Mouse (Mus musculus): ENCODE measurements around the gene Stpg4. TPM values are rescaled to one million over a fixed set of nuclear protein-coding genes. Genes with fewer than 3 reads are reported as not detected.
A peak's percentile ranks its signal among the peaks of the same experiment; 100 is the strongest.

Gene Stpg4
- not detected for total RNA-seq (2021)
- long read RNA-seq, experiment 1: 0 reads
- long read RNA-seq, experiment 2: 0 reads

DNA sequence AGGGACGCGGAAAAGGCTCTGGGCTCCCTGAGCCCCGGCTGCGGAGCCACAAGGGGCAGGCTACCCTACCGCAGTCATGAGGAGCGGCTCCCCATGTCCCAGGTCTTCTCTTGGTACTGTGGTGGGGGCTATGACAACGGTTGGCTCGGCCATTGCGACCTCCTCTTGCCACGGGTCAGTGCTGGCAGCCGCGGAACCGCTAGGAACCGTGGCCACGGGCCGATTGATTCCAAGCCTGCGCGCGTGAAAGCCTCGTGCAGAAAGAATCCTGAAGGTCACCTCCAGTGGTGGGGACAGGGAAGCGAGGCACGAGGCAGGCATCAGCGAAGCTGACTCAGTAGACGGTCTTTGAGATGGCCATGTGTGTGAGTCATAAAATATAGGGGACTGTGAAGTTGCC lies at the start of gene Stpg4:
Gene Stpg4 (minus strand): TSS at position 231 of the 400 bp plus-strand sequence.
- no peak for DNase-seq (ENCODE audit: low spot score in 2 of 2)

DNA sequence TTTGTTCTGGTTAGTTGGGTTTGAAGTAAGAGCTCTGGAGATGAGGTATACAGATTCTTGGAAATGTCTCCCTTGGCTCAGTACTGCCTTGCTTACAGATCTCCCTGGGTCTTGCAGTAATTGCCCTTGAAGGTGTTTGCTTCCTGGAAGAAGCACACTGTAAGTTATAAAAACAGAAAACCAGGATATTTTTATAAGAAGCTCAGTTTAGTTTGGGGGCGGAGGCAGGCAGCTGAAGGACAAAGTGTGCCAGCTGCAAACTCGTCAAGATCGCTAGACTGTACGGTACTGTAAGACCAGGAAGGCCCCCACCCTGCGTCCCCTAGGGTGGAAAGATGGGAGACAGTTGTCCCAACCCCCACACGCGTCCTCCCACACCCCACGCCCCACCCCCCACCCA lies 47.8 kb upstream of the Stpg4 start:
- no peak for DNase-seq (ENCODE audit: low spot score in 2 of 2)

DNA sequence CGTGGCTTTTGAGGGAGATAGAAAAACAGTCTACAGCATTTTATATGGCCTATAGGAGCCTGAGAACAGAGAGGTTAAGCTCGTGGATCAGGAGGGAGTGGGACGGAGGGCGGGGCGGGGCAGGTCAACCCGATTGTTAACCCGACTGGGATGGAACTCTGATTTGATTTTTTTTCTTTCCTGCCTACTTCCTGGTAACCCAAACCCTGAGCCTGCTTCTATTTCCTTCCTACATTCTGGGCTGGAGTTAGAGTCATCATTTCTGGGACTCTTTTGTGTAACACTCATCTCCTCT lies 46.9 kb upstream of the Stpg4 start:
- no peak for DNase-seq (ENCODE audit: low spot score in 2 of 2)

DNA sequence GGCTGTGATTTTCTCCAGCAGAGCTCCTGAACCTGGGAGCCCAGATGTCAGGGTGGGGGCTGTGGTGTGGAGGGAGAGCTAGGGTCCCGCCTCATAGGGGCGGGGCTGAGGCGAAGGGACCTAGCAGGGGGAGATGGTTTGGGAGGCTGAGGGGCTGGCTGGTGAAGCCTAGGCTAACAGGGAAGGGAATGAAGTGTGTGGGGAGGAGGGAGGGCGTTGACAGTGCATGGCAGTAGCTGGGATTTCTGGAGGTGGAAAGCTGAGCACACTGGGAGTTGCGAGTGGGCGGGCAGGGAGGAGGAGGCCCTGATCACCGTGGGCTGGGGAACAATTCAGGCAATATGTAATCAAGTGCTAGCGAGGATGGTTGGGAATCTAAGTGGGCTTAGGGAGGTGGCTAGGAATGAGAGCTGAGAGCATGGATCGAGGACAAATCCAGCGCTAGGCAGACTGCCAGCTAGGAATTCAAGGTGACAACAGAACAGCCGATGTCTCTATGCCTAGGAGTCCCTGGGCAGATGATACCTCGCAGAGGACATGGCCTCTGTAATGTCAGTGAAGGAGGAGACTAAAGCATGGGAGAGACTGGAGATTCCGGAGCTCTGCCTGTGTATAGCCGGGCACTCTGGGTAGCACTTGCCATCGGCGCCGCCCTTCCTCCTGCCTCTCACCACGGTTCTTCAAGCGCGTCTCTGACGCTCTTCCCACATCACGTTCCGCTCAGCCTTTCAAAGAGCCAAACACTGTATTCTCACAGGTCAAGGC lies 46.4 kb upstream of the Stpg4 start:
- DNase-seq (ENCODE audit: low spot score in 2 of 2): peak; percentile 35 to 40

DNA sequence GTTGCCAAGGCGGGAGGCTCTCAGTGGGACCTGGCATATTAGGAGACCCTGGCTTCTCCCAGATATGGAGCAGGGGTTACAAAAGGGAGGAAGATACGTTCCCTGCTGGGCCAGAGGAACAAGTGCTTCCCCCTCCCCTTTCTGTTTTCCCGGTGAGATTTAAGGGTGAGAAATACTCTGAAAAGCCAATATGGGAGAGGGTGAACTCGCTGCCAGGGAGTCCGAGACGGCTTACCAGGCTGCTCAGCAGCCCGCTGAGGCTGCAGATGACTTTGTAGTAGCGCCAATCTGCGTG lies 45.8 kb upstream of the Stpg4 start:
- DNase-seq (ENCODE audit: low spot score in 2 of 2): no peak

DNA sequence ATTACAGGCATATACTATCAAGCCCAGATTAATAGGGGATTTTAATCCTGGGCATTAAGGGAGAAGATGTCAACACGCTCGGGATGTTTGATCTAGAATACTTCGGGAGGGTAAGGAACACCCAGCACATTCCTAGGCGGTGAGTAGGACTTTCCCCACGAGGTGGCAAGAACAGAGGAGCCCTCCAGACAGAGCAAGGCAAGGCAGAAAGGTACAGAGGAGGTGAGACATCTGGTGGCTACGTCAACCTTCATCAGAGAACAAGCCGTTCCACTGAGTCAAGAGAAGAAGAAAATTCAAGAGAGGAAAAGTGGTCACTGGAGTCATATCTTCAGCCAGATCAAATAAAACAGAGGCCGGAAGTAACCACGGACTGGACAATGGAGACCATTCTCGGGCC lies 45.3 kb upstream of the Stpg4 start:
- no peak for DNase-seq (ENCODE audit: low spot score in 2 of 2)

DNA sequence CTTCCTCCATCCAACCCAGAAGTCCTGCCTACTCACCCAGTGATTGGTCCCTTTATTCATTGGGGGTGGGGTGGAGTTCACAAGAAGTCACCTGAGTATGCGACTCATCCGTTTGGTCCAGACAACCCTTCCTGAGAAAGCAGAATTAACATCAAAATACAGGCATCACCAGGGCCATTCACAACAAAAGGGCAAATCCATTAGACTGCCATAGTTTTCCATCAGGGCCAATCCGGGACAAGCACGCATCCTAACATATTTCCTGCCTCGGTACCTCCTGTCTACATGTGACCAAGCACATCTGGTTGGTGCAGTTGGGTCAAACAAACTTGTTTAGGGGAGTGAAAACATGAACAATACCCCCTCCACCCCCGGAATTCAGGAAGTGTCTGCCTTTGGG lies 44.1 kb upstream of the Stpg4 start:
- no peak for DNase-seq (ENCODE audit: low spot score in 2 of 2)

DNA sequence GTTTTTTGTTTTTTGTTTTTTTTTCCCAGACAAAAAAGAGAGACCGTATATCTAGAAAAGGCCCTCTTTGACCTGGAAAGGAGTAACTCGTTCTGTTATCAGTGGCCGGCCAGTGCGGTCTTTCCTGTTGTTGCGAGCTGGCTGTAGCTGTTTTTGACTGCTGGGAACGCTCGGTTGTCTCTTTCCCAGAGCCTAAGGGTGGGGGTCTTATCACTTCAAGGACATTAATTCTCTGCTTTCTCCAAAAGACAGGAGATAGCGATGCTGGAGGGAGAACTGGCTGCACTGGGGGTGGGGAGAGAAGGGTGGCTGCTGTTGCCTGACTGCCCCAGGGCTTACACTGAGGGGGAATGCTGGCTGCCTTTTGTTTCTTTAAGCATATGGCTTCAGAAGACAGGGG lies 43.3 kb upstream of the Stpg4 start:
- DNase-seq (ENCODE audit: low spot score in 2 of 2): no peak

DNA sequence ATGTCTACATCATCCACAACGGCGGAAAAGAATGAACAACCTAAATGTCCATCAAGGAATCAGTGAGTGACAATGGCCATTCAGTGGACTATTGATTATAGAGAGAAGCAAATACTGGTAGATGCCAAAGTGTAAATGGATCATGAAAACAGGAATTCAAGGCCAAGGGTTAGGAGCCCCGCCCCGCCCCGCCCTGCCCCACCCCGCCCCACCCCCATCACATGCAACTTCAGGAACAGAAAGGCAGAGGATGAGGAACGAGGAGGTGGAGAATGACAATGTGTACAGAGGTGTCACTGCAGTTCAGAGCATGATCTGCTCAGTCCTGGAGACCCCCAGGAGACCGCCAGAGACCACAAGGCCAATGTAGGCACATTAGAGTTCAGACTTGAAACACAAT lies 42.7 kb upstream of the Stpg4 start:
- no peak for DNase-seq (ENCODE audit: low spot score in 2 of 2)

DNA sequence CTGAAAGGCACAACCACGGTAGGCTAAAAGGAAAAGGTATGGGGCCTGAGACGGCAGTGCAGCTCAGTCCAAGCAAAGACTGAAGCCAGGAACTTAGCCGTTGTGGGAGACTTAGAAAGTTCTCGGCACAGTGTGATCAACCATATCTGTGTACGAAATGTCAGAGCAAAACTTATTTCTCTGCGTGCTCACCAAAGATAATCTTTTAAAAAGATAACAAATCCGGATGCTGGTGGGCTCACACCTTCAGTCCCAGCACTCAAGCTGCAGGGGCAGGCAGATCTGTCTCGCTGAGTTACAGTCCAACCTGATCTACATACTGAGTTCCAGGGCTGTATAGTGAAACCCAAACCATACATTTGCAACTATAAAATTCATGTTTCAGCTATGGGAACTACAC lies 41.9 kb upstream of the Stpg4 start:
- DNase-seq (ENCODE audit: low spot score in 2 of 2): no peak

DNA sequence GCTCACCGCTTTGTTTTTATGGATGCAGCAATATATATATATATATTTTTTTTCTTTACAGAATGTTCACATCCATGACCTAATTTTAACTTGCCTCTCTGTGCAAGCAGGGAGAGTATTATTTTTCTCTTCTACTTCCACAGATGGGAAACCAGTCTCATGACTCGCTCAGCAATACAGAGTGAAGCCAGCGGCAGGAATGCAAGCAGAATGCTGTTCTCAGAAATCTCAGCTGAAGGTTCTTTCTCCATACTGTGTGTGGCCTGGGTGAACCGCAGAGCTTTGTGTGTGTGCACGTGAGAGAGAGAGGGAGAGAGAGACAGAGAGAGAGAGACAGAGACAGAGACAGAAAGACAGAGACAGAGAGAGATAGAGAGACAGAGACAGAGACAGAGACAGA lies 41.1 kb upstream of the Stpg4 start:
- no peak for DNase-seq (ENCODE audit: low spot score in 2 of 2)

DNA sequence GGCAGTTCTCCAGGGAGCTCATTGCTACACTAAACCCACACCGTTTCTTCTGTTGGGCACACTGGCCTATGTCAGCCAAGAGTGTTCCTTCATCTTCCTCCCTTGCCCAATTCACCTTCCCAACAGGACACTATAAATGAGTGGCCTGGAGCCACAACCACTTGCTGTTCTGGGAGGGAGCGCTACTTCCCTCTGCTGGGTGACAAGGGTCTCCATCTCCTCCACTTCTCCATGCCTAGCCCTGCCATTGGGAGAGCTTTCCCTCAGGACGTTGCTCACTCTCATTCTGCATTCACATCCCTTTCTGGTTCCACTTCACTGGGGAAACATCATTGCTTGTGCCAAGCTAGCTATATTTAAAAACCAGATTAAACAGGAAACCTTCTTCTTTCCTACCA lies 34.0 kb upstream of the Stpg4 start:
- no peak for DNase-seq (ENCODE audit: low spot score in 2 of 2)

DNA sequence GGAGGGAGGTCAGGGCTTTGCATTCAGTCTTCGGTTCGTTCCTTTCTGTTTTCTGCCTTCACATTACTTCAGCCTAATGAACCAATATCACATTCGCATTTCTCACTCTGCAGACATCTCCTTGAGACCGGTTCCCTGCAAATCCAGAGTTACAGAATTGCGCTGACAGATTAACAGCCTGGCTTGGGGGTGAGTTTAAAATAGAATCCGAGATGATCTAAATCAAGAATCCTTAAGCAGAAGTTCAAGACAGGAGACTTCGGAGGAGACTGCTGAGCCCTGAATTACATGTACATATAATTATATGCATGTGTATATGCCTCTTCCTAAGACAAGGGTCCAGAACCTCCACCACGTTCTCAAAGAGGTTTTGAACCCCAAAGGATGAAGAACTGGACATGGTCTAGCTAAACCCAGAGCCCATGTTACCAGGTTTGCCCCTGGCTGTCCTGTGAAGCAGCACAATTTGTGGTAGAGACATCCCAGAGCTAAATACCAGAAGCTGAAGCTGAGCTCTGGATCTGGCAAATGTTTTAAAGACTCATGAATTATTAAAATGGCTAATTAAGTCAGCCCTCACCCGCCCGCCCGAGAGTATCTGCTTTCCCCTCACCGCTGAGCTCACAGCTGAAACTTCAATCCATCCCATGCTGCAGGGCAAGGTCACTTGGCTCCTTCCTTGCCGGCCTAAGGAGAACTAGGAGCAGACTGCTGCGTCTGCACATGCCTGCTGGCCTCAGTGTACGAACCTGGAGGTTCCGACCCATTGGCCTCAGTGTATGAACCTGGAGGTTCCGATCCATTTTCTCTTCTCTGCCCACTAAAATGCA lies 33.3 kb upstream of the Stpg4 start:
- DNase-seq (ENCODE audit: low spot score in 2 of 2): no peak

DNA sequence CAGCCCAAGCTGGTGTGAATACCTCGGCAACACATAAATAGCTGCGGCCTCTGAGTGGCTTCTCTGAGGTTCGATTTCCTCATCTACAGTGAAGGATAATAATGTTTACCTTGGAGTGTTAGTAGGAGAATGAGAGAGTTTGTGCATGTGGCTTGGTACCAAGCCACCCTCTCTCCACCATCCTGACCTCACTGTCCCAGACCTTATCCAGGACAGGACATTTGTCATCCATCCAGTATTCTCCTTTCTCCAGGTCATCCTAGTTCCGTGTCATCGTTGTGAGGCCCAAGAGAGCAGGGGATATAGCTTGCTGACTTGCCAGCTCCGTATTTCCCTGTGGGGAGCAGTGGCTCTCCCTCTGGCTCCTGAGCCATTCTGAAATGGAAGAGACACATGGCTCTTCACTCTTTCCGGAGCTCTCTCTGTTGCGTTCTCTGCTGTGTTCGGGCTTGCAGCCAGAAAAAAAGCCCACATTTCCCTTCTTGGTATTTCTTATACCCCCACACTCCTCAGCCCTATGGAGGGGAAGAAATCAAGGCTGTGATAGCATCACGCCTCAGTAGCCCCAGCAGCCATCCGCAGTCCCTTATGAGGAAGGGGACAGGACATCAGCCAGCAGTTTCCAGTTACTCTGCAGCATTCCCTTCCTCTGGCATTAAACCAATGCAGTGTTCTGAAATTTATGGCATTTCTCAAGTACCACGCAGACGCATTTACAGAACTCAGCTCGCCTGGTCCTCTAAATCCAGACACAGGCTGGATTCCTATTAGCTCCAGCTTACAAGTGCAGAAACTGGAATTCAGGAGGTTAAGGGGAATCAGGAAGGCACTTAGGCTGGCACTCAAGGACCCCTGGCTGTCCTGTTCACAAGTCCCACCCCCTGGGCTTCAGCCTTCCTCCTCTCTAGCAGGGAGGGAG lies 32.5 kb upstream of the Stpg4 start:
- no peak for DNase-seq (ENCODE audit: low spot score in 2 of 2)

DNA sequence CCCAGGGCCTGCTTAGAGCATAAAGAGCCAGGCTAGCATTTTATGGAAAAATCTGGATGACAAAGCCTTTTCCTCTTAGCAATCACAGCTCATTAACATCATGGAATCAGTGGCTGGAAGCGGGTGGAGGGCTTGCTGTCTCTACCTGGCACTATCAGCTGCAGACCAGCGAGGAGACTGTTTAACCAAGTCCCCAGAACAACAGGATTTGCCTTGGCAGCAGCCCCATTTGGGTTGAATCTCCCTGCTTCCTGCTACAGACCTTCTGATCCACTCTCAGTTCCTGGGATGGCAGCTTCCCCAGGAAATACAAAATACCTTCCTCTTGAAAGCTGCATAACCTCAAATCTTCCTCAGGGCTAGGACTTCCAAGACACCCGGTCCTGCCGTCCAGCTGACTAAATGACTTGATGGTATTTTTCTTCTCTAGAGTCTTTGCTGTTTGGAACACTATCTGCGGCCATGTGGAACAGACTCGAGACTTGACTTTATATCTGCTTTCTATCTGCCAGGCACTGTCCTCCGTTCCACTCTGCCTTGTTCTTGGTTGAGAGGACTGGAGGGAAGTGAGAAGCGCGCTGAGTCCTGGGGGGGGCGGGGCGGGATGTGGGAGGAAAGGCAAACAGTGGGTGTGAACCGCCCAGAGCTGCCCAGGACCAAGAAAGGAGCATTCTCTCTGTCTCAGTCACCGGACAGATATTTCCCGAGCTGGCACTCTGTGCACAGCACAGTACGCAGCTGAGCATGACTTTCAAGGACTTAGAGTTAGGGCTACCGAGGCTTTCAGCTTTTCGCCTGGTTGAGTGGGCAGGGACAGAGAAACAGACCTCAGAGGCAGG lies 31.6 kb upstream of the Stpg4 start:
- peak; percentile 46 to 62 for DNase-seq (ENCODE audit: low spot score in 2 of 2)

DNA sequence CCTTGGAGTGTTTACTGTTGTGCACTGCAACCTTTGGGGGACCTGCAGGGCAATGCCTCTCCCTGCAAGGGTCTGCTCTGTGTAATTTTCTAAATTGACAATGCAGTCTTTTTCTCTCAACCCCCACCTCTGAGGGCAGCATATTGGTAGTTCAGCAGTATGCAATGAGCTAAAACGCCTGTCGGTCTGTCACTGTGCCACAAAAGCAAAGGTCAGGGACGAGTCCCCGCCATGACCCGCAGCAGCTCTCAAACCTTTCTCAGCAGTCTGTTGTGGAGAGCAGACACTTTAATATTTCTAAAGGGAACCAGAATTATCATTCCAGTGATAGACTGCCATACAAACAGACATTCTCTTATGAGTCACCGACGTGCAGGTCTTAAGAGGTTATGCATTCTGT lies 30.4 kb upstream of the Stpg4 start:
- peak in 1 of 2 experiments; percentile 33 for DNase-seq (ENCODE audit: low spot score in 2 of 2)

DNA sequence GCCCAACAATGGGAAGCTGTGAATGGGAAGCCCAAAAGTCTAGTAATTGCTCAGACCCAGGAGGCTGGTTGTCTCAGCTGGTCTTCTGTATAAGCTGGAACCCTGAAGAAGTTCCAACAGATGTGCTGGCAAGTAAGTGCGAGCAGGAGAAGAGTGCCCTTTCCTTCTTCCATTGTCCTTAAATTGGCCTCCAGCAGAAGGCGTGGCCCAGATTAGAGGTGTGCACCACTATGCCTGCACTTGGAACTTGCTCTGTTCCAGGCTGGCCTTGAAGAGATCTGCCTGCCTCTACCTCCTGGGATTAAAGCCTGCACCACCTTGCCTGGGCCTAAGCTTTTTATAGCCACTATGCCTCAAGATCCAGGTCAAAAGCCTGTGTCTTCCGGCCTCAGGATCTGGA lies 26.6 kb upstream of the Stpg4 start:
- DNase-seq (ENCODE audit: low spot score in 2 of 2): no peak

DNA sequence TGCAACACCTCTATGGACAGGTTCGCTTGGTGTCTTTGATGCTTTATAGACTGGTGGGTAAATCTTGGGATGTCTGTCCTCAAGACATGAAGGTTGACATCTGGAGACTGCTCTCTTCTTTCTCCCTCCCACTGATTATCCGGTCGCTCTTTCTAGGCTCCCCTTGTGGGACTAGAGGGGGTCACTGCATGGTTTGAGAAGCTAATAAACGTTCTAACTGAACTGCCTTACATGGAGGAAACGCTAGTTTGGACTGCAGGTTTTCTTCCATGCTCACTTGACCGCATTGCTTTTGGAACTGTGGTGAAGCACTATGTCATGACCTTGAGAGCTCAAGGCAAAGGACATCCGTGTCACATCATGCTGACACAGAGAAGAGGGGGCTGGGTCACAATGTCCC lies 25.8 kb upstream of the Stpg4 start:
- DNase-seq (ENCODE audit: low spot score in 2 of 2): no peak

DNA sequence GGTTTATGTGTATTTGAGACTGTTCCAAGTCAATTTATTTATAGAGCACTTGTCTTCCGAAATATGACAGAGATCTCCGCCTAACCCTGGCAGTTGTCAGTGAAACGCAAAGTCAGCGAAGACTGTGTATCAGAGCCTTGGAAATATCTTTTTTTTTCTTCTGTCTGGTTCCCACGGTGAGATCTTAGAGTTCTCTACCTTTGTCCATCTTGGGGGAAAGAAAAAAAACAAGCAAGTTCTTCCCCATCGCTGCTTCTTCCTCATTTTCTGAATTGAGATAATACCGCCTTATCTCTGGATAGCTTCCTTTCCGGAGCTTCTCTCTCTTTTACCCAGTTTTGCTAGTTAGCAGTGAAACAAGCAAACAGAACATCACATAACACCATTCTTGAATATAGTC lies 21.3 kb upstream of the Stpg4 start:
- DNase-seq (ENCODE audit: low spot score in 2 of 2): no peak

DNA sequence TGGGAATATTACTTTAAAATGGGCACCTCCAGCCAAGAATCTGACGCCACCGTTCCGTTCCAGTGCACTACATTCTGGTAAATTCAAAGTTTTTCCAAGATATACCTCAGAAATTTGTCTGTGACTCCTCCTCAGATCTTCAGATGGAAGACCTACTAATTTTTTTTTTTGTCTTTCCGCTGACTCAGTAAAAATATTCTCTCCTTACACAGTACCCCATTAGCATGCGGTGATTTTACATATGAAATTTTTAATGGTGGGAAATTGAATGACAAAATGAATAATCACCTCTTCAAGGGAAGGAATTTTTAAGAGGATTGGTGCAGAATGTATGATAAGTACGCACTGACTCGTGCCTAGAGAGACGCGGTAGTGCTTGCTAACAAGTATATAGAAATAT lies 20.8 kb upstream of the Stpg4 start:
- DNase-seq (ENCODE audit: low spot score in 2 of 2): no peak

DNA sequence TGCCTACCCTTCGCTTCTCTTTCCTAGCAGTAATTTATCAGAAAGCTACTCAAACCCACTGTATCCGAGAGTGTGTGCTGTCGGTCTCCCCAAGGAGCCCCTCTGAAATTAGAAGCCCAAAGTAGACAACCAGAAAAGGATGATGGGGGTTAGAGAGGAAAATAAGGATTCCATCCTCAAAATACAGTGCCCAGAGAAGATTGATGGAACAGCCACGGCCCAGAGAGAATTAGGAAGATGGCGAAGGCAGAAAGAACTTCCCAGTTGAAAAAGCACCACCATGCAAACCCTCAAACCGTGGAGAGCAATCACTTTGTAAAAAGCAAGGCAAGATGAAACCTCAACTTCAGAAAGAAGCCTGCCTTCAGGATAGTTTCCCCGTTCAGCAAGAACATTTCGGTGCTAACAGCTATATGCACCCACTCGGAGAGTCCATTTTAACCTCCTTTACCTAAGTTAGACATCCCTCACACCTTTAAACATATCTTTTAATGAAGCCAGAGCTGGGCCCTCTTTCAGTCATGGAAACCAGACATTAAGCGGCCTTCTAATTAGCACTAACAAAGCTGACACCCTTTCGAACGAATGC lies 20.2 kb upstream of the Stpg4 start:
- DNase-seq (ENCODE audit: low spot score in 2 of 2): no peak

Measured in adrenal gland, adult 18-20 months (tissue).